Mouse (Mus musculus) embryo, embryonic 11.5 days (tissue): Measurements from ENCODE around the gene En2.

Experiments used
- DNase-seq: peaks from one replicate; pipeline ENCODE4 v3.0.0-alpha.2; 2012; ENCODE audit warnings: low read depth, low spot score

The En2 gene

DNA sequence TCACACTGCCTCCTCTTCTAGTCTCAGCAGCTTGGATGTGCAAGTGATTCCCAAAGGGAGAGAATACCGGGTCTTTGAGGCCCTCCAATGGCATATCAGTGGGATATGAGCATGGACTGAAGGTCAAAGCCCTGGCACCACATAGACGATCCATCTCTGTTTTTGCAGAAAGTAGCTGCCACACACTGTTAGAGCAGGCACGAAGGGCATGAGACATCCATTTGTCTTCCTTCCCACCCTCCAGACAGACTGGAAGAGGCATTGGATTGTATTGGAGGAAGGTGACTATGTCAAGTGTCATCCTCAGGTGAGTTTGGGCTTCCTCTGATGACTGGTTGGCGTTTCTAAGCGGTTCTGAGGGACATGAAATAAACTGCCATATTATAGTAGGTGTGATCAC, 12.8 kb downstream of the En2 start:
- no peak for DNase-seq

DNA sequence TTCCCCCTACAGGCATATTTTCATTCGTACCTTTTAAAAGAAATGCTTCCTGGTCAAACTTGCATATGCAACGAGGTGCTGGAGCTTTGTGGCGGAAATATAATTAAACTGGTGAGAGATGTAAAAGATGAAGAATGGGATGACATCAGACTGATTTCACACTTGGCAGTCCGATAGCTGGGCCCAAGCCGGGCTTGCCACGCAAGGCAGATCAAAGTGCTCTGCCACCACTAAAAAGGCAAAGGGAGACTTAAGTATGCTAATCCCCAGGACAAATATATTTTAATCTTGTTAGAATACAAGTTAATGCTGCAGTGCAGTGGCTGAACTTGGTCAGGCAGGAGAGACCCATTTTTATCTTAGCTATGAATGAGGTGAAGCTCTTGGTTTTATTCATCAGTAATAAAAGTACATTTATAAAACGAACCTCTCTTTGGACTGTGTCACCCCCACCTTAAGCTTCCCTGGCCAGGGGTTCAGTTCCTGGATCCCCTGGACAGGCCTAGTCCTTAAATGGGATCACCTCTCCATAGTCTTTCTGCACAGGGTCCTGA, 13.8 kb downstream of the En2 start:
- DNase-seq, result no peak

DNA sequence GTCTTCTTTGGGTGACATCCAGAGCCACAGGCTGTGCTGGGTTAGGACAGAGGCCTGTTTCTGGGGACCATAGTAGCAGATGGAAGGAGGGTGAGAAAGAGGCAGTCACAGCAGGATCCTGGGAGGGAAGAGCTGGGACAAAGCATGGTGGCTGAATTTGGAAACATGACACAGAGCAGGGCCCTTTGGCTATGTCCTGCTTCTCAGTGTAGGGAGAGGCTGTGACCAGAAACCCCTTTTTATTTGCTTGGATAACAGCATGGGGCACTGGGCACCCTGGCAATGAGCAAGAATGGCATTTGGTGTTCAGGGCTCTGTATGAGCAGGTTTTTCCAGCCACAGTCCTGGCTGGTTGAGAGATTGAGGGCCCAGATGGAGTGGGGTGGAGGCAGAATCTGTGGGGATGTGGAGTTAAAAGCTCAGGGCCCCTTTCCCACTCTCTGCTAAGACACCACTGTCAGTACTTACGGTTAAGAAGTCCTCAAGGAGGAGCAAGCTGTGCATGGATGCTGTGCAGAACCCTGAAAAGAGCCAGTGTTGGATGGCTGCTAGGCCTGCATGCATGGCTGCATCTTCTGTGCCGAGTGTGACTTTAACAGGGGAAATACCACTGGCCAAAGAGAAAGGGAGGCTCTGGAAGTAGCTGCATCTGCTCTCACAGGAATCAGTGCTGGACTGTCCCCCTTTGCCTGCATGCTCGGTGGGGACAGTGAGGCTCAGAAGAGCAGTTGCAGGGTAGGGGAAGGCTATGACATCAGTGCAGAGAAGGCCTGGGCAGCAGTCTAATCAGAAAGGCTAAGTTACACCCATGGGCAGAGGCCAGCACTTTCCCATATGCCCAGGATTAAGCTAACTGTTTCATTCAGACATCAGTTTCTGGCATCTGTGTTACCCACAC, 26.0 kb downstream of the En2 start:
- DNase-seq, result no peak

DNA sequence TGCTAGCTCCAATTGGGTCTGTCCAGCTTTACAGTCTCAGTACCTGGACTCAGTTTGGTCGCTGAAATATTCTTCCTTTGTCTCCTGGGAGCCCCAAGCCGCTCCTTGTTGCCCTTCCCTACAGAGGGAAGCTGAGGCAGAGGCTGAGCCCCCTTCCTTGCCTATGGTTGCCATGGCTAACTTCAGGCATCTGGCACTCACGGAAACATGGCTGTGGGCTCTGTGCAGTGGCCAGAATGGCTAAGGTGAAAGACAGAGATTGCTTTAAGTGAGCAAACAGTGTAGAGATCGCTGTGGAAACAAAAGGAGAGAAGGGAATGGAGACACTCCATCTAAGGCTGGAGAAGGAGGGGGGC, 26.6 kb downstream of the En2 start:
- DNase-seq, result no peak

GRCm38 (mm10) chr5:28195473-28195872, 30.0 kb downstream of the En2 start:
- DNase-seq, result no peak

- no peak for DNase-seq
Measured at GRCm38 (mm10) chr5:28199089-28199873, 33.8 kb downstream of the En2 start.

GRCm38 (mm10) chr5:28203086-28203485, 37.6 kb downstream of the En2 start:
- DNase-seq, result no peak

- DNase-seq, result no peak
Measured at GRCm38 (mm10) chr5:28204678-28205077, 39.2 kb downstream of the En2 start.

DNA sequence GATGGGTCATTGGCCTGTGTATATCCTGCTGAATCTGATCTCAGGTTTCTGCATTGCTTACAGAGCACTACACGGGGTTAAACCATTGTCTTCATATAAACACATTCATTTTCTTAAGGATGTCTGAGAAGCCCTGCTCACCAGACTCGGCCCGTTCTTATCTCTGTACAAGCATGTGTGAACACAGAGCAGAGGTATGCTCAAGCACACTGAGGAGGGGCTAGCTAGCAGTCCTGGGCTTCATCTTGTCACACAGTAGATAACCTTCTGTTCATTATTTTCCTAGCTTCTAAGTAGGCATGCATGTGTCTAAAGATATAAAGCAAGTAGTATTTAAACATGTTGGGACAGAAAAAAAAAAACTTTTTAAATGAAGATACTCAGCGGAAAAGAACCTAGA, 41.0 kb downstream of the En2 start:
- no peak for DNase-seq

- DNase-seq, result no peak
Measured at GRCm38 (mm10) chr5:28207043-28207442, 41.5 kb downstream of the En2 start.

DNA sequence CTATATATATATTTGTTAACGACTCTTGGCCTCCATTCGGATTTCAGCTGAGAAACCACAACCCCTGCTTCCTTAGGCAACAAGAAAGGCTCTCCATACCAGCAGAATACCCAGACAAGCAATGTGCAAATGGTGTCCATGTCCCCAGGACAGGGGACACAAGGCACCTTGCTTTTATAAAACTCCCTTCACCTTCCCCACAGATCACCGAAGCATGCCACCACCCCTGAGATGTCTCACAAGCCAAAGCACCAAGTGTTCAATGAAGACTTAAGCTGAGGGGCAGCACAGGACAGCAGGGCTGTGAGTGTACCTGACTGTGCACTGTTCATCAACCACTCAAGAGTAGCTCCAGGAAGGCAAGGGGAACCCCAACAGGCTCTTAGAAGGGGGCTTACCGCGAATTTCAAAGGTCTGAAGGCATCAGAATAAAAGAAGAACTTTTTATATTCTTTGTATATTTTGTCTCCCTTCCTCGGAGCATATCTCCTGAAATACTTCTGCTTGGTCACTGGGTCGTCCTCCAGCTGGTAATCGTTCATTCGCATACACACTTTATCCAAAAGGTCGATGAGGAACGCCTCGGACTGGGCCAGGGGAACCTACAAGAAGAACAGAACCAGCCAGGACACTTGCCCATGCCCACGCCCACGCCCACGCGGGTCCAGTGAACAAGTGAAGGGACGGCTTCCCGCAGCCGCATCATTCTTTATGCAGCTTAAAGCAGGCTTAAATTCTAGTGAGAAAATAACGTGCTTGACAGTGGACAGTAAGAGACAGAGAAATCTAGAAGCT, 43.4 kb downstream of the En2 start:
- DNase-seq, result no peak

GRCm38 (mm10) chr5:28209549-28210431, 44.3 kb downstream of the En2 start:
- no peak for DNase-seq

DNA sequence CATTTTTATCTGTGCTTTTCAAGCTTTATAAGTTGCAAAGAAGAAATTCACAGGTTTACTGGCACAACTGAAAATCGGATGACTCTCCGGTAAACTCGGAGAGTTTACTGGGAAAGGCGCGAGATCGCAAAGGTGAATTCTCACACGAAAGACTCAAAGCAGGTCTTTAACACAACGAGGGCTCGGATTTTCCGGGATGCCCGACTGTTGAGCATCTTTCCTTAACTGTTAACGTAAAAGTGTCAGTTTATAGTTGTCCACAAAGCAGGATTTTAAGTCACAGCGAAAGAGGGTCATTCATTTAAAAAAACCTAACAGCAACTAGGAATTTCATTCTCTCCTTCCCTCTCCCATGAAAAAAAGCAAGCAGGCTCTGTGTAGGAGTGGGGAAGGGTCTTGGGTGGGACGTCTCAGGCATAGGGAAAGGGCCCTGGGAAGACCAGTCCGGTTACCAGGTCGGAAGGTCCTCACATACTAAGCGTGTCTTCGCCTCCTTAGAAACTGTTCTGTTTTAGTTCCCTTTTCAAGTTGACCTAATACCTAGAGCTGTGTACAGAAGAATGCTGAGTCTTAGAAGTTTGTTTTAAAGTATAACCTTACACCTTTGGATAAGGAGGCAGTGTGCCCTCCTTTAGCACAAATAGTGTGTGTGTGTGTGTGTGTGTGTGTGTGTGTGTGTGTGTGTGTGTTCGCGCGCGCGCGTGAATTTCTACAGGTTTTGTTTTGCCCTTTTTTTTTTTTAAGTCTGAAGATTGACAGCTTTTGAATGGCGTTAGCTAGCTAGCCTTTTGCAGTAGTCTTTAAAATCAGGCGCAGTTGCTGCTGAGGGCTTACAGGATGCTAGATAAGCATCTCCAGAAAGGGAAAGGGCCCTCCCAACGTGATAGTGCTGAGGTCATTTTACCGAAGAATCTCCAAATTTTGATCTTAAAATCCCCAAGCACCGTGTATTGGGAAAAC, 45.4 kb downstream of the En2 start:
- no peak for DNase-seq

DNA sequence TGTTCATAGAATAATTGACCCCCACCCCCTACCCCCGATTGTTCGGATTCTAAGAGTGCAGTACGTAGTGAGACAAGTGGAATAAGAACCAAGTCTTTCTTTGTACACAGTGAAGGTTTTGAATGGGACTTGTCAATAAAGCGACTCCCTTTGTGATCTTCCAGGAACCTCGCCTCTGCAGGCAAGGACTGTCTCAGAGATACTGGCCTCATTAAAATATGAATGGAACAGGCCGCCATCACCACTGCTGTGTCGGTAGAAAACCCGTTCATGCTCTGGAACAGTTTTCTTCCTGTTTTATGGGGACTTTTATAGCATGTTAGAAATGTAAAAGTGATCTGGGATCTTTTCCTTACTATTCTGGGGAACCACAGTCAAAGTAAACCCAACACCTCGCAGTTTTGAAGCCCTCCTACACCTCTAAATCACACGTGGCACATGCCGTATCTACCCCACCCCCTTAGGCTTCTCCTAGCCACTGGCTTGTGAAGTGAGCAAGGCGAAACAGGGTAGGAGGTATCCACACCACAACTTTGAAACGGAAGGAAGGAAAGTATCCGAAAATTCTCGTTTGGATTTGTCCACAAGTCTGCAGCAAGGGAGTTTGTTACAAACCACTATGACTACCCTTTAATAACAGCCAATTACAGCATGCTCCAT, 46.3 kb downstream of the En2 start:
- no peak for DNase-seq

DNA sequence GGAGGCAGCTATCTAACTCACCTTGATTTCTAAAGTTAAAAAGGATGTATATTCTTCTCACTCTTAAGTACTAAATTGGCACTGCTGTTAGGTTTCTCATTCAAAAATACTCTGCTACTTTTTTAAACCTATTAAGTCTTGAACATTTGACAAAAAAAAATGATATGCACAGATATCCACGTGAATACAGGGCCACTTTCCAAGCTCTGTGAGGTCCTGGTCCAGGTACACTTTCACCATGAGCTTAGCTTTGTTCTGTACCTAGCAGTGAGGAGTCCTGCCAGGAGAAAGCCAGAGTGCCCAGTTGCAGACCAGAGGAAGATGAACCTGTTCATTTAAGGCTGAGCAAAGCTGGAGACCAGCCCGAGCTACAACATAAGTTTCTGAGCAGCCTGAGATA, 47.9 kb downstream of the En2 start:
- DNase-seq, result no peak

DNA sequence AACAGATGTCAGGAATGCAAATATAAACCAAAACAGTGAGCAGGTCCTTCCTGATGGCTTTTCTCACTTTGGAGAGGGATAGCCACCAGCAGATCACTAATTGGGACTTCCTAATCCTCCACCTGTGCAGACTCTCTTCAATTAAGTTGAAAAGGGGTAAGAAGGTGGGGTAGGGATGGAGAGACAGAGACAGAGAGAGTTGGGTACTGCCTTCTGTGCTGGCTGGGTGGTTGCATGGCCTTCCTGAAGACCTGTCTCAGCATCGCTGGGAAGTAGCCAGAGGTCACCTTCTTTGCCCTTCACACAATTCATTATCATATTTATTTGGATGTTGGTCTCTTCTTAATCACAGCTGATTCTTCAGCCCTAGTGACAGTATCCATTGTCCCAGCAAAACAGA, 54.1 kb downstream of the En2 start:
- DNase-seq, result no peak
